Mouse (Mus musculus): ENCODE measurements around the gene Olfr683. TPM values are rescaled to one million over a fixed set of nuclear protein-coding genes. Genes with fewer than 3 reads are reported as not detected.

Olfr683 gene
- total RNA-seq (2023), result not detected

DNA sequence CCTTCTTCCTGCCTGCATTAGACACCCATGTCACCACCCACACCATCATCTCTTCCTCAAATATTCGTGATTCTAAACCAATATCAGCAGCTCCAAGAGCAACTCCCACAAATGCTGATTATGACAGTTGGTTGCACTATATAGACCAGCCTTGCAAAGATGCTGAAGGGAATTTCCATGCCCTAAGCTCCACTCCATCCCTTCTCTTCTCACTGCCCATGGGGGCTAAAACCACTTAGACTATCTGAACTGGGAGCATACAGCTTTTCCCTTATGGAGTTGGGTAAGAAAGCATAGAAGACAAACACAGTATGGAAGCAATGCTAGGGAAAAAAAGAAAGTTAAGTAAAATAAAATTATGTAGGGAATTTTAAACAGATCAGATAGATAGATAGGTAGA is at the start of gene Olfr683:
Gene Olfr683 (minus strand): TSS at position 101 of the 400 bp plus-strand sequence.

DNA sequence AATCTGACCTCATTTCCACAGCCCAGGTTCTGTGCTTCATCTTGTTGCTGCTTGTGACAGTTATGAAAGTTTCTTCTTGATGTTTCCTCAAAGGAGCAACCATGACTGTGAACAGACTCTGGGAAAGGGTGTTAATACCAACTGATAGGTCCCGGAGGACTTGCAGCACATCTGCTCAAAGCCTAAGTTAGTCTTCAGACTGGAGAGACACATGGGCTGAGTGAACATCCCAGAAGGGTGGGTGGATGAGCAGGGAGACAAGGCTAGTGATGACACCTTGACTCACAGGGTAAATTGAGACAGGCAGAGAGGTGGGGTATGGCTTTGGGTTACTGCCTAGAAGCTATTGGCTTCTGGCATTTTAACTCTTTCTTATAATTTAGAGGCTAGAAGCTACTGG is 39.1 kb upstream of the Olfr683 start, which contains the start of gene Olfr685:
Gene Olfr685 (minus strand): TSS at position 101 of the 400 bp plus-strand sequence.

DNA sequence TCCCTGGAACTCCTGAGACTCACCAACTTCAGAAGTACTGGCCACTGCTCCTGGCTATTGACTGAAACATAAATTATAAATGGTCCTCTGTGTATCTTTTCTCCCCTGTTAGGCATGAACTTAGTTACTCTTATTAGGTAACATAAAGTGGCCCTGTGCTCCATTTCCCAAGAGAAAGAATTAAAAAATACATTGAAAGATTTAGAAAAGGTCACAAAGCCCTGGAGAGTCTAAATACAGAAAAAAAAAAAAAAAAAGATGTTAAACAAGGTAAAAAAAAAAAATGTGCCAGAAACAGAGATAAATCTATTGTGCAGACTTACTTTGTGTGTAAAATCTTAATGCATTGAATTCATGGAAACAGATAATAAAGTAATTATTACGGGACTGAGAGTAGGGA is 16.7 kb upstream of the Olfr683 start, which contains the start of gene Olfr684:
Gene Olfr684 (minus strand): TSS at position 101 of the 400 bp plus-strand sequence.

GRCm38 (mm10) chr7:105116536-105116935 is 30.3 kb downstream of the Olfr683 start, which contains the start of gene Olfr681:
Olfr681 (plus strand) TSS chr7:105116836.

GRCm38 (mm10) chr7:105092717-105093116 is 54.1 kb downstream of the Olfr683 start, which contains the start of gene Olfr680-ps1:
Olfr680-ps1 (minus strand) TSS chr7:105092817.

Other genes with a start within 250 kb of the Olfr683 start
- not detected for gene Olfr667, start 225.5 kb downstream of the Olfr683 start, total RNA-seq (2023)
- not detected for gene Olfr668, start 219.0 kb downstream of the Olfr683 start, total RNA-seq (2023)
- gene Olfr669, start 212.8 kb downstream of the Olfr683 start, total RNA-seq (2023), result not detected
- not detected for gene Olfr670, start 184.4 kb downstream of the Olfr683 start, total RNA-seq (2023)
- not detected for gene Olfr671, start 167.9 kb downstream of the Olfr683 start, total RNA-seq (2023)
- gene Olfr672, start 145.0 kb downstream of the Olfr683 start, total RNA-seq (2023), result not detected
- not detected for gene Olfr675, start 118.6 kb downstream of the Olfr683 start, total RNA-seq (2023)
- not detected for gene Olfr676, start 114.3 kb downstream of the Olfr683 start, total RNA-seq (2023)
- not detected for gene Olfr677, start 95.6 kb downstream of the Olfr683 start, total RNA-seq (2023)
- not detected for gene Olfr678, start 82.5 kb downstream of the Olfr683 start, total RNA-seq (2023)
- gene Olfr679, start 65.8 kb downstream of the Olfr683 start, total RNA-seq (2023), result not detected
- not detected for gene Olfr680-ps1, start 54.2 kb downstream of the Olfr683 start, total RNA-seq (2023)
- gene Olfr681, start 30.2 kb downstream of the Olfr683 start, total RNA-seq (2023), result not detected
- not detected for gene Olfr684, start 16.6 kb upstream of the Olfr683 start, total RNA-seq (2023)
- not detected for gene Olfr685, start 39.0 kb upstream of the Olfr683 start, total RNA-seq (2023)
- not detected for gene Olfr686, start 60.5 kb upstream of the Olfr683 start, total RNA-seq (2023)
- gene Olfr688, start 141.1 kb upstream of the Olfr683 start, total RNA-seq (2023), result not detected
- gene Olfr689, start 164.2 kb upstream of the Olfr683 start, total RNA-seq (2023), result not detected
- not detected for gene Olfr690, start 187.1 kb upstream of the Olfr683 start, total RNA-seq (2023)
- not detected for gene Olfr691, start 195.3 kb upstream of the Olfr683 start, total RNA-seq (2023)
- gene Olfr692, start 221.2 kb upstream of the Olfr683 start, total RNA-seq (2023), result not detected
- gene Gm5901, start 228.0 kb upstream of the Olfr683 start, total RNA-seq (2023), result not detected

Data from CD8-positive naive resting alpha-beta T cell, adult 57 days (primary cell).